Mouse (Mus musculus) C3H10T1/2 (cell line): ENCODE measurements around the gene Shisa8. TPM values are rescaled to one million over a fixed set of nuclear protein-coding genes. Genes with fewer than 3 reads are reported as not detected.

ENCODE experiments used
- polyA plus RNA-seq, 2 experiments: library from polyadenylated mRNA; unstranded; fragments of >200 nt; fragmentation: generic; extraction: Trizol; gene quantifications; one replicate each; pipeline ENCODE4 v1.2.1; 2012; ENCODE audit warnings: missing spikeins in 2 of 2

Shisa8 gene
- under 1 TPM in 1 of 2 experiments, not detected in 1; 0.28 TPM for polyA plus RNA-seq

DNA sequence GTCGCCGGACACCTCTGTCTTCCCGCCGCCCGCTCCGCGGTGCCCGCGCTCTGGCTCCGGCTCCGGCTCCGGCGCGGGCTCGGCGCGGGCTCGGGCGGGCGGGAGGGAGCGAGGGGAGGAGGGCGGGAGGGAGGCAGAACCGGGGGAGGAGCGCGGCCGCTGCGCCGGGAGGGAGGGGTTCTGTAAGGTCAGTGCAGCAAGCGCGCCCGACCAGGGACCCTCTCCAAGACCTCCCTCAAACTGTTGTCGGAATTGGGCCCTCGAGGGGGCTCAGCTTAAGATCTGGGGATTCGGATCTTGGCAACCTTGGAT, at the start of gene Shisa8:
Gene Shisa8 (minus strand): TSS at position 64 of the 312 bp plus-strand sequence.

DNA sequence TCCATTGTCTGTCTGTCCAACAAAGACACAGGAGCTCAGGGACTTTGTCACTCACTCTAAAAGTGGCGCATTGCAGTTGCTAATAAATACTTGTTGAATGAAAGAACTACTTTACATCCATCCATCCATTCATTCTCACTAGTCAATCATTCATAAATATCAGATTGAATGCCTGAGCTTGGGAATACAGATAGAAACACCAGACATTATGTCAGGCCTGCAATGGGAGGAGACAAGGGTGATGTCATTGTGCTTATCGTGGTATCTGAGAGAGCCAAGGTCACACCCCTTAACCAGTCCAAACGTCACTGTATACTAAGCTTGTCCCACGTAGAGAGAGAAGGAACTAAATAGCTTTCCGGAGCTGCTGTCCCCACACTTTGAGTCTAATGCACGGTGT, 39.5 kb upstream of the Shisa8 start, which contains the start of gene 1500009C09Rik:
Gene 1500009C09Rik (plus strand): TSS at position 301 of the 400 bp plus-strand sequence.

DNA sequence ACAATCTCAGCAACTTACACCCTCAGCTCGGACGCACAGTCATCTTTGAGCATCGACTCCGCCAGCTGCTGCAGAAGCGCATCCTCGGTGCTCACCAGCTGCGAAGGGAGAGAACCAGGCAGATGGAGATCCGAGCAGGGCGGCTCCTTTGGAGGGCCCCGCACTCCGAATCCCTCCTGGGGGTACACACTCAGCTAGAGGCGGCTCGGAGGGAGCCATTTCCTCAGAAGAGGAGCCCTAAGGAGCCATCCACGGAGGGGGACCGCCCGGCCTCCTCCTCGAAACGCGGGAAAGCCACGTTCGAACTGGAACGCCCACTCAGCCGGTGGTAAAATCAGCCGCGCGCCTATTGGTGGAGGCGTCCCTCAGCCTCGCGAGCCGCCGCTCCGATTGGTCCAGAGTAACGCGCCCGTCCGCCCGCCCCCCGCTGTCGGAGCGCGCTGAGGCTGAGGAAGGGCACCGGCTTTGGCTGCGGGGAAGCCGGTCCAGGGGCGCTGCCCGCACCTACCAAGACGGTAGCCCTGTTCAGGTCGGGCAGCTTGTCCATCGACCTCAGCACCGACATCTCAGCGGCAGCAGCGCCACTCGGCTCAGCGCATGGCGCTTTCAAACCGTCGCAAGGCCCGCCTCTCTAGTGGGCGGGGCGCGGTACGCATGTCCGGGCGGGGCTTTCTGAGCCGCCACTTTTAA, 31.6 kb upstream of the Shisa8 start, which contains the start of gene Cenpm:
Gene Cenpm (minus strand): TSS at position 634 of the 690 bp plus-strand sequence.

DNA sequence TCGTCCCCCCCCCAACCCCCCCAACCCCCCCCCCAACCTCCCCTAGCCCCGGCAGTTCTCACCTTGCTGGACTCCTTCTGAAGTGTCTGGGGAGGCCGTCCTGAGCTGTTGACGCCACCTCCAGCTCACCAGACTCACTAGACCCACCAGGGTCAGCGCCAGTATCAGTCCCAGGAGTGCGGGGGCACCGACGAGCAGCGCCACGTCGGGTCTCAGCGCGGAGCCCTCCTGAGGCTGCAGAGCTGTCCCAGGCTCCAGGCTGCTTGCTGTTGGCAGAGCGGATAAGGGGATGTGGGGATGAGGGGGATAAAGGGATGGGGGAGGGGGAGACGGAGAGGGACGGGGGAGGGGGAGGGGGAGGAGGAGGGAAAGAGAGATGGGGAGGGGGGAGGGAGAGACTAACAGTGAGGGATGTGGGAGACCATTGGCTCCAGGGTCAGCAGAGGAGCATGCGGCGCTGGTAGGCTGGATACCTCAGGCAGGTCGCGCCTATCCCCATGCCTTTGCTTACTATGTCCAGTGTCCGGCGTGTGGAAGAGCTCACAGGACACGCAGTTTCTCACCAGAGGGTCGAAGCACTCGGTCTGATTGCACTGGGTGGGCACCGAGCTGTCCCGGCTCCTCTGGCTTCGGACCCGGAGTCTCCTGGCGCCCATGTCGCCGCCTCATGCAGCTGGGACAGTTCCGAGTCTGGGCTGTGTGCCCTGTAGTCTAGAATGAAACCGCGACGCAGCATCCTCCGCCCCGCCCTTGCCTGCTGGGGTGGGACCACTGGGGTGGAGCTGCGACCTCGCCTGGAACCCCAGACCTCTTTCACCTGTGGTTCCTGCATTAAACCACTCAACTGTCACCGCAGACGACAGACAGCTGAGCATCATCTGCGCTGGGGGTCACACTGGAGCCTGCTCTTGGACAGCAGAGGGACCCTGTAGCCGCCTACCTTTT, 11.3 kb upstream of the Shisa8 start, which contains the start of gene Tnfrsf13c:
Gene Tnfrsf13c (minus strand): TSS at position 713 of the 945 bp plus-strand sequence.

Other genes starting within 250 kb of the Shisa8 start
- gene 1700029P11Rik, start 232.3 kb downstream of the Shisa8 start, polyA plus RNA-seq = not detected
- gene Xrcc6, start 225.0 kb downstream of the Shisa8 start, polyA plus RNA-seq = 10 to 100 TPM; 23.7 to 40.7 TPM
- gene Desi1, start 179.0 kb downstream of the Shisa8 start, polyA plus RNA-seq = 10 to 100 TPM; 28.2 to 46.7 TPM
- 100 to 1,000 TPM; 121 to 181 TPM for gene Snu13, start 165.2 kb downstream of the Shisa8 start, polyA plus RNA-seq
- under 1 TPM in 1 of 2 experiments, not detected in 1; 0.01 TPM for gene 4930407I10Rik, start 153.7 kb downstream of the Shisa8 start, polyA plus RNA-seq
- gene Mei1, start 142.8 kb downstream of the Shisa8 start, polyA plus RNA-seq = under 1 TPM in 1 of 2 experiments, not detected in 1; 0.01 TPM
- 10 to 100 TPM in 1 of 2 experiments, 1 to 10 TPM in 1; 6.5 to 13.8 TPM for gene Ccdc134, start 84.9 kb downstream of the Shisa8 start, polyA plus RNA-seq
- gene Srebf2, start 65.6 kb downstream of the Shisa8 start, polyA plus RNA-seq = 100 to 1,000 TPM in 1 of 2 experiments, 10 to 100 TPM in 1; 70.2 to 128 TPM
- gene Tnfrsf13c, start 11.6 kb upstream of the Shisa8 start, polyA plus RNA-seq = under 1 TPM in 1 of 2 experiments, not detected in 1; 0.61 TPM
- 100 to 1,000 TPM; 147 to 179 TPM for gene Cenpm, start 31.9 kb upstream of the Shisa8 start, polyA plus RNA-seq
- not detected for gene 1500009C09Rik, start 39.6 kb upstream of the Shisa8 start, polyA plus RNA-seq
- under 1 TPM in 1 of 2 experiments, not detected in 1; 0.04 TPM for gene Sept3, start 62.1 kb upstream of the Shisa8 start, polyA plus RNA-seq
- not detected for gene Wbp2nl, start 86.1 kb upstream of the Shisa8 start, polyA plus RNA-seq
- gene Naga, start 126.1 kb upstream of the Shisa8 start, polyA plus RNA-seq = 100 to 1,000 TPM in 1 of 2 experiments, 10 to 100 TPM in 1; 21.5 to 103 TPM
- gene Pheta2, start 126.1 kb upstream of the Shisa8 start, polyA plus RNA-seq = under 1 TPM; 0.01 to 0.18 TPM
- gene Smdt1, start 126.1 kb upstream of the Shisa8 start, polyA plus RNA-seq = 100 to 1,000 TPM; 579 to 591 TPM
- 100 to 1,000 TPM; 143 to 543 TPM for gene Ndufa6, start 141.5 kb upstream of the Shisa8 start, polyA plus RNA-seq
- gene Cyp2d22, start 167.4 kb upstream of the Shisa8 start, polyA plus RNA-seq = under 1 TPM; 0.12 to 0.59 TPM
- not detected for gene Cyp2d11, start 181.2 kb upstream of the Shisa8 start, polyA plus RNA-seq
- gene Cyp2d10, start 194.4 kb upstream of the Shisa8 start, polyA plus RNA-seq = not detected
- not detected for gene Cyp2d9, start 220.6 kb upstream of the Shisa8 start, polyA plus RNA-seq